Mouse (Mus musculus): ENCODE data around the gene Ano1. TPM values are rescaled to one million over a fixed set of nuclear protein-coding genes. Genes with fewer than 3 reads are reported as not detected.
A peak's percentile ranks its signal among the peaks of the same experiment; 100 is the strongest.

Gene Ano1
- 53.6 and 56.5 TPM in 2 replicates for polyA plus RNA-seq (2015; fragmentation: Nextera tagmentation; extraction: Ambion mirVana)

DNA sequence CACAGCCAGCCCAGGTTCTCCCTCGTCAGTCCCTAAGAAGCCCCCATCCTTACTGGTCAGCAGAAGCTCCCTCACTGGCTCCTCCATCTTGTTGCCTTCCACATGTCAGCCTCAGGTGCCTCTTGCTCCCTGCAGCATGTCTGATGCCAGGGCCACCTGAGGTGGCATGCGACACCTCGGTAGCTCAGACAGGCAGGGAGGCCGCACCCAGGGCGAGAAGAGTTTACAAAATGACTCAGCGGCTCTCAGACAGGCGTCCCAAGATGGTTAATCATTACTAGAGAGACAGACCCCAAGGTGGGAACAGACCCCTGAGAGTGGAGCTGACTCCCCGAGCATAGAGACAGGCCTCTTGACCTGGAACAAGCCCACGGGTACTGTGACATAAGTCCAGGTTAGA, at the start of gene Ano1:
Gene Ano1, minus strand, starts transcription at position 142 of the 400 bp plus-strand sequence.
- peak; percentile 25; the same call in 1 of the 2 replicates for ATAC-seq (ENCODE audit: low FRiP score, low TSS enrichment)
- H3K36me3 ChIP-seq (ENCODE audit: insufficient read depth, low read length): no peaks in the 10 kb centered on the region
- peaks cover 11% of the 10 kb centered on the region for H3K4me1 ChIP-seq (ENCODE audit: insufficient read depth, low read length)
- H3K9me3 ChIP-seq (ENCODE audit: low read length): no peaks in the 10 kb centered on the region
- 61% methylated on average over 9 of the region's 9 CpGs for WGBS
- H3K27me3 ChIP-seq (ENCODE audit: insufficient read depth, low read length): 0 out of 2 replicates have a peak, but pooled peaks cover 3% of the 10 kb centered on the region
- H3K27ac ChIP-seq (ENCODE audit: low read length): no peak within 1 kb of the TSS
- no peak within 1 kb of the TSS for H3K4me3 ChIP-seq (ENCODE audit: low read length)
- H3K4me2 ChIP-seq (replicated peaks; ENCODE audit: low read depth, low read length): no peak within 1 kb of the TSS
- H3K9ac ChIP-seq (replicated peaks; ENCODE audit: low read length): no peak within 1 kb of the TSS

DNA sequence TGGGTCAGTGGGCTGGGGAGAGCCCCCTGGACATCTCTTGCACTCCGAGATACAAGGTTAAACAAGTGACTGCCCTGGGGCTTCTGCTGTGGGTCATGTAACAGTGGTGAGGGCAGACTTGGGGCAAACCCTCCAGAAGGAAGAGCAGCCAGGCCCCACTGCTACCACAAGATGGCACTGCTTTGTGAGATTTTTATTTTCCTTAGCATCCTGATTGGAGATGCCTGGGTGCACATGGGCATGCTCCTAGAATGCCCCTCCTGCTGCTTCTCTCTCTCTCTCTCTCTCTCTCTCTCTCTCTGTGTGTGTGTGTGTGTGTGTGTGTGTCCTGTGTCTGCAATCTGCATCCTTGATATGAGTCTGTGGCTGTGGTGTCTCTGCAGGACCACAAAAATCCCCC, 46.7 kb upstream of the Ano1 start:
- no peak overlapping the region for H3K4me3 ChIP-seq (ENCODE audit: low read length)
- no peaks in the 10 kb centered on the region for H3K36me3 ChIP-seq (ENCODE audit: insufficient read depth, low read length)
- H3K4me1 ChIP-seq (ENCODE audit: insufficient read depth, low read length): no peaks in the 10 kb centered on the region
- no peak overlapping the region for H3K4me2 ChIP-seq (replicated peaks; ENCODE audit: low read depth, low read length)
- H3K27ac ChIP-seq (ENCODE audit: low read length): no peak overlapping the region
- WGBS: 25% methylated on average over 1 of the region's 1 CpGs
- ATAC-seq (ENCODE audit: low FRiP score, low TSS enrichment): no peak
- no peak overlapping the region for H3K9ac ChIP-seq (replicated peaks; ENCODE audit: low read length)
- H3K27me3 ChIP-seq (ENCODE audit: insufficient read depth, low read length): no peaks in the 10 kb centered on the region
- no peaks in the 10 kb centered on the region for H3K9me3 ChIP-seq (ENCODE audit: low read length)

DNA sequence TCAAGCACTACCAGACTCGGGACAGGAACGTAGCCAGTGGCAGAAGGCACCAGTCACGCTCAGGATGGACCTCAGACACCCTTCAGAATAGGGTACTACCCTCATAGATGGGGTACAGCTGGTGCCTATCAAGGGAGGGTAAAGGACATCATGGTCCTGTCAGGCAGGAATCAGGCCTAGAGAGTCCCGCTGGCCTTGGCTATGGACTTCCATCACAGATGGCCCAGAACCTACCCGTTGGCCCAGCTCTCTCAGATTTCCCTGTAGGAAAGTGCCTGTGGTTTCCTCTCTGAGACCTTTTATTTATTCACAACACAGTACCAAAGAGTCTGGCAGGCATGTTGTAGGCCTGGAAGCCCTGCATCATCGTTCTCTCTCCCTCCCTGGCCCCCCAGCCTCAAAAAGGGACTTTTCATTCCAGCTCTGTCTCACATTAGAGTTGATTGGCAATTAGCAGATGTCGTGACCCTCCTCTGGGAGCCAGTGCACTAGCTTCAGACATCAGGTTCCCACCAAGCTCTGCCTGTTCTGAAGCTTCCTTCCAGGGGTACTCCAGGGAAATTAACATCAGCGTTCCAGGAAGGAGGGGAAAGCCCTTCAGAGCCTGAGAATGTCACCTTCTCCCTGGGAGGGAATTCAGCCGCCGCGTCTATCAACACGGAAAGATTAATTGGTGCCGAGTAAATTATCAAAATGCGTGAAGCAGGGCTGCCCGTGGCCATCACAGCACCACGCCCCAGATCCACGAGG, 45.4 kb upstream of the Ano1 start:
- no peak overlapping the region for H3K27ac ChIP-seq (ENCODE audit: low read length)
- no peaks in the 10 kb centered on the region for H3K36me3 ChIP-seq (ENCODE audit: insufficient read depth, low read length)

DNA sequence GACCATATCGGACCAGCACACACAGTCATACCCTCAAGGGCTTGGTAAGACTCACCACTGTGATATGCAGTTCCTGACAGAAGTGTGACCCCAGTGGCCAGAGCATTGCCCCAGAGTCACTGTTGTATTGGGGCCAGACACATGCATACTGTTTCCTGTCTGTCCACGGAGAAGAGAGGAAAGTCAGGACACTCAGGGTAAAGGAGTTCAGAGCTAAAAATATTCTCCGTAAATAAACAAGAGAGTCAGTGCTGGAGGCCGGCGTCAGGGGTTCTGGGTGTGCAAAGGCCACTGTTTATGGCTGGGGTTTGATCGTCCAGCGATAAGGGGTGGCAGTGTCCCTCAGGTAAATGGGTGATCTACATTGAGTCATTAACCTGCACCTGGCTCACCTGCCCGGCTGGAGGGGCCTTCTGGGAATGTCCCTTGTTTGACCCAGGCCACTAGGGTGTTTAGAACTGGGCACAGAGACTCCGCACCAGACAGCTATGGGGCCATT, 44.3 kb upstream of the Ano1 start:
- no peak for ATAC-seq (ENCODE audit: low FRiP score, low TSS enrichment)
- Histone ChIP-seq H3K9me3 (ENCODE audit: low read length) (no peaks in the 10 kb centered on the region), H3K4me2 (replicated peaks; ENCODE audit: low read depth, low read length) (no peak overlapping the region), H3K9ac (replicated peaks; ENCODE audit: low read length) (no peak overlapping the region), H3K4me3 (ENCODE audit: low read length) (no peak overlapping the region), H3K36me3 (ENCODE audit: insufficient read depth, low read length) (no peaks in the 10 kb centered on the region), H3K4me1 (ENCODE audit: insufficient read depth, low read length) (no peaks in the 10 kb centered on the region), H3K27ac (ENCODE audit: low read length) (no peak overlapping the region), H3K27me3 (ENCODE audit: insufficient read depth, low read length) (no peaks in the 10 kb centered on the region)
- 60% methylated on average over 9 of the region's 9 CpGs for WGBS

More for the DNA sequence above, 45.4 kb upstream of the Ano1 start:
- no peaks in the 10 kb centered on the region for H3K27me3 ChIP-seq (ENCODE audit: insufficient read depth, low read length)
- H3K9me3 ChIP-seq (ENCODE audit: low read length): no peaks in the 10 kb centered on the region
- H3K4me1 ChIP-seq (ENCODE audit: insufficient read depth, low read length): no peaks in the 10 kb centered on the region
- H3K4me3 ChIP-seq (ENCODE audit: low read length): no peak overlapping the region
- WGBS: 72% methylated on average over 17 of the region's 17 CpGs
- no peak overlapping the region for H3K4me2 ChIP-seq (replicated peaks; ENCODE audit: low read depth, low read length)
- ATAC-seq (ENCODE audit: low FRiP score, low TSS enrichment): no peak
- H3K9ac ChIP-seq (replicated peaks; ENCODE audit: low read length): no peak overlapping the region

DNA sequence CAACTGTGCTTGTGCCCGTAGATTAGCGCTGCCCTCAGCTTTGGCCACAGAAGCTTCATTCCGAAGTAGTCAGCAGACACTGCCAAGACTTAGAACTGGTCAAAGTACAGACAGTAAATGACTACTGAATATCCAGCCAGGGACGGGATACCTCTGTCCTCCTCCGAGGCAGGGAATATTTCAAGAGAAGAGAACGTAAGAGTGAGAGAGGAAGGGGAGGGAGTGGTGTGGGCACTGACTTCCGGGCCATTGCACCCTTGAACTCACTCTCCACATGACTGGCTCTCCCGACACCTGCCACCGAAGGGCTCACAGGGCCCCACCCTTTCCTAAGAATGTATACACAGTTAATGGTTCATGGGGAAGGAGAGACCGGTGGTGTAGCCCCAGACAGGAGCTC, 41.5 kb upstream of the Ano1 start:
- H3K9ac ChIP-seq (replicated peaks; ENCODE audit: low read length): no peak overlapping the region
- H3K9me3 ChIP-seq (ENCODE audit: low read length): no peaks in the 10 kb centered on the region
- H3K27me3 ChIP-seq (ENCODE audit: insufficient read depth, low read length): no peaks in the 10 kb centered on the region
- 50% methylated on average over 10 of the region's 10 CpGs for WGBS
- no peaks in the 10 kb centered on the region for H3K4me1 ChIP-seq (ENCODE audit: insufficient read depth, low read length)
- peak; percentile 55; the same call in 1 of the 2 replicates for ATAC-seq (ENCODE audit: low FRiP score, low TSS enrichment)
- H3K36me3 ChIP-seq (ENCODE audit: insufficient read depth, low read length): no peaks in the 10 kb centered on the region
- H3K4me2 ChIP-seq (replicated peaks; ENCODE audit: low read depth, low read length): no peak overlapping the region
- no peak overlapping the region for H3K4me3 ChIP-seq (ENCODE audit: low read length)
- 0 out of 2 replicates have a peak overlapping the region, but pooled peaks have one; percentile 11 for H3K27ac ChIP-seq (ENCODE audit: low read length)

DNA sequence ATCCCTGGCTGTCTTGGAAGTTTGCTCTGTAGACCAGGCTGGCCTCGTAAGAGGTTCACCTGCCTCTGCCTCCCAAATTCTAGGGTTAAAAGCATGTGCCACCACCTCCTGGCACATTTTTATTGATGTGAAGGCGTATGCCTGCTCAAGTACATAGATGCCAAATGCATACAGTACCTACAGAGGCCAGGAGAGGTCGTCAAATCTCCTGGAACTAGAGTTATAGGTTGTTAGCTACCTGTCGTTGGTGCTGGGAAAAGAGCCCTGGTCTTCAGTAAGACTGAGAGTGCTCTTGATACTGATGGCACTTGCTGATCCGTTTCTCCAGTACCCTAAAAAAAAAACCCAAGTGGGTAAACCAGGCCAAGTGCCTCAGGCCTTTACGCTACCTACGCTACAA, 39.7 kb upstream of the Ano1 start:
- H3K9me3 ChIP-seq (ENCODE audit: low read length): no peaks in the 10 kb centered on the region
- H3K4me1 ChIP-seq (ENCODE audit: insufficient read depth, low read length): no peaks in the 10 kb centered on the region
- H3K36me3 ChIP-seq (ENCODE audit: insufficient read depth, low read length): no peaks in the 10 kb centered on the region
- H3K27me3 ChIP-seq (ENCODE audit: insufficient read depth, low read length): 0 out of 2 replicates have a peak, but pooled peaks cover 3% of the 10 kb centered on the region
- H3K4me3 ChIP-seq (ENCODE audit: low read length): no peak overlapping the region
- H3K27ac ChIP-seq (ENCODE audit: low read length): no peak overlapping the region
- no peak overlapping the region for H3K4me2 ChIP-seq (replicated peaks; ENCODE audit: low read depth, low read length)
- 87% methylated on average over 7 of the region's 7 CpGs for WGBS
- H3K9ac ChIP-seq (replicated peaks; ENCODE audit: low read length): no peak overlapping the region
- no peak for ATAC-seq (ENCODE audit: low FRiP score, low TSS enrichment)

DNA sequence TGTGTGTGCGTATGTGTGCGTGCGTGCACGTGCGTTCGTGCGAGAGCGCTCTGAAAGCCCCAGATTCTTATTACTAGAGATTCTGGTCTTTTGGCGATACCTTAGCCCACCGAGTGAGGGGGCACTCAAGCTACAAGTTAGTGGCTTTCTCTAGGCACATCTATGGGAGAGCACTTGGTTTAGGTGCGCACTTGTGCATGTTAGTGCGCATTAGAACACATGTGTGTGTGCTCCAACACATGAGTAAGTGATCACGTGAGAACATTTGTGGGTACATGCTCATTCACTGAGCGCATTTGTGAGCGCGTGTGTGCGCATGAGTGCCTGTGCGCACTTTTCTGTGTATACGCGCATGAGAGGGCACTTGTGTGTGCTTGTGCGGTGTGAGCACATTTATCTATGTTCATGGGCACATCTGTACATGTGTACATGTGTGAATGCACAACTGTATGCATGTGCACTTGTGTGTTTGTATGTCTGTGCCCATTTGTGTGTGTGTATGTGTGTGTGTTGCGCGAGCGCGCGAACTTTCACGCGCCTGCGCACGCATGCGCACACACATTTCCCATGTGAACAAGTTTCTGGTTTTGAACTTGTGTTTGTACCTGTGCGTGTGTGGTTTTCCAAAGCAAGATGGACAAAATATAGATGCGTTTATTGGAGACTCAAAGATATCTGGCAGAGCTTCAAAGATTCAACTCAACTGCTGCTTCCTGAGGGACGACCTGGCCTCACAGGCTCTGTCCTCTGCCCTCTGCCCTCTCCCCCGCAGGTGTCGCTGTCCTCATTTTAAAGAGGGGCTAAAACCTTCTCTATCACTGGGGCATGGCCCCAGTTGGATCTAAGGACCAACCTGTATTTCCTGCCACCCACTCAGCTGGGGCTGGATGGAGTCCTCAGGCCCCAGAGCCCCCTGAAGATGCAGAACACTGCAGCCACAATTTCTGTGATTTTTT, 38.1 kb upstream of the Ano1 start:
- Histone ChIP-seq H3K27ac (ENCODE audit: low read length) (no peak overlapping the region), H3K4me2 (replicated peaks; ENCODE audit: low read depth, low read length) (peak overlapping the region; percentile 48), H3K36me3 (ENCODE audit: insufficient read depth, low read length) (no peaks in the 10 kb centered on the region), H3K4me1 (ENCODE audit: insufficient read depth, low read length) (no peaks in the 10 kb centered on the region), H3K27me3 (ENCODE audit: insufficient read depth, low read length) (0 out of 2 replicates have a peak, but pooled peaks cover 3% of the 10 kb centered on the region), H3K9ac (replicated peaks; ENCODE audit: low read length) (0 out of 2 replicates have a peak overlapping the region, but pooled peaks have one; percentile 22), H3K4me3 (ENCODE audit: low read length) (peak overlapping the region; percentile 34), H3K9me3 (ENCODE audit: low read length) (no peaks in the 10 kb centered on the region)
- WGBS: 43% methylated on average over 36 of the region's 36 CpGs
- ATAC-seq (ENCODE audit: low FRiP score, low TSS enrichment): no peak

DNA sequence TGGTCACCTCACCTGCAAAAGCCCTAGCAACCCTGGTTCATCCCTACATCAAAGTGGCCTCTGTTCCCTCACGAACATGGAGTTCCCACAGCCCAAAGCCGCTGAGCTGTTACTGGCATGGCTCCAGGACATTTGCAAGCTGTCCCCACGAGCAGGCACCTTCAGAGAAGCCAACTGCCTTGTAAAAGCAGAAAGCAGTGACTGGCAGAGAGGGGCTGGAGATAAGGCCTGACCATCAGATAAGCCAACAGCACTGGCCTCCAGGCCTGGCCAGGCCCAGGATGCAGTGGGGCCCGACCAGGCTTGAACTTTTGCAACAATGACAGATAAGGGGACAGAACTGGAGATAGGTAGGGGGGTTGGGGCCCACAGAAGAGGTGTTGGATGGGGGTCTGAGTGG, 36.9 kb upstream of the Ano1 start:
- WGBS: 32% methylated on average over 4 of the region's 4 CpGs

DNA sequence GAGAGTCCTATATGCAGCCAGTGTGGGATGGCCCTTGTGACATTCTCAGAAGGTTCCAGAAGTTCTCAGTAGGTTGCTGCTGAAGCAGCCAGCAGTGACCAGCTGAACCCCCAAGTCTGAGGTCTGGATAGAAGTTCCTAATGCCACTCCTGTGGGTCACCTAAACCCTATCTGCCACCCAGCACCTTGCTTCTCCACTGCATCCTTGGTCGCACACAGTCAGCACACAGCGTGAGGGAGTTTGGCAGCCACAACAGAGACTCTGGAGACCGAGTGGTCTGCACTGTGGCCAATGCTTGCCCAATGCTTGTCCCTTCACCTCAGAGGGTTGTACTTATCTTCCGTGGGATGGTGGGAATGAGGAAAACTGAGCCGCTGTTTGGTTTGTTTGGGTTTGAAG, 35.7 kb upstream of the Ano1 start:
- no peaks in the 10 kb centered on the region for H3K36me3 ChIP-seq (ENCODE audit: insufficient read depth, low read length)
- 85% methylated on average over 5 of the region's 5 CpGs for WGBS
- 0 out of 2 replicates have a peak, but pooled peaks cover 3% of the 10 kb centered on the region for H3K27me3 ChIP-seq (ENCODE audit: insufficient read depth, low read length)
- H3K4me2 ChIP-seq (replicated peaks; ENCODE audit: low read depth, low read length): no peak overlapping the region
- no peak overlapping the region for H3K9ac ChIP-seq (replicated peaks; ENCODE audit: low read length)
- no peaks in the 10 kb centered on the region for H3K4me1 ChIP-seq (ENCODE audit: insufficient read depth, low read length)
- no peak overlapping the region for H3K27ac ChIP-seq (ENCODE audit: low read length)
- ATAC-seq (ENCODE audit: low FRiP score, low TSS enrichment): no peak
- H3K9me3 ChIP-seq (ENCODE audit: low read length): no peaks in the 10 kb centered on the region
- no peak overlapping the region for H3K4me3 ChIP-seq (ENCODE audit: low read length)

More for the DNA sequence above, 36.9 kb upstream of the Ano1 start:
- Histone ChIP-seq H3K4me2 (replicated peaks; ENCODE audit: low read depth, low read length) (no peak overlapping the region), H3K36me3 (ENCODE audit: insufficient read depth, low read length) (no peaks in the 10 kb centered on the region), H3K4me3 (ENCODE audit: low read length) (no peak overlapping the region), H3K27me3 (ENCODE audit: insufficient read depth, low read length) (0 out of 2 replicates have a peak, but pooled peaks cover 3% of the 10 kb centered on the region), H3K9ac (replicated peaks; ENCODE audit: low read length) (no peak overlapping the region), H3K9me3 (ENCODE audit: low read length) (no peaks in the 10 kb centered on the region), H3K4me1 (ENCODE audit: insufficient read depth, low read length) (no peaks in the 10 kb centered on the region), H3K27ac (ENCODE audit: low read length) (no peak overlapping the region)
- no peak; the same call in 1 of the 2 replicates for ATAC-seq (ENCODE audit: low FRiP score, low TSS enrichment)
